Mouse (Mus musculus) layer of hippocampus, adult 2 months (tissue): ENCODE results near the gene Olfr172. TPM values are rescaled to one million over a fixed set of nuclear protein-coding genes. Genes with fewer than 3 reads are reported as not detected.

Experiments
- DNase-seq, 2 experiments: peaks; one replicate each; pipeline ENCODE4 v3.0.0; 2022; ENCODE audit warnings: low spot score in 2 of 2
- H3K27ac ChIP-seq: fragments of 200-600 bp; 2 replicates; pipeline ENCODE4 v1.8.1; 2022
- H3K4me3 ChIP-seq: fragments of 200-600 bp; 2 replicates; pipeline ENCODE4 v1.8.1; 2022; ENCODE audit warnings: mild to moderate bottlenecking
- CTCF ChIP-seq: fragments of 200-600 bp; conservative IDR thresholded peaks from 2 replicates; pipeline ENCODE4 v1.8.1; 2022; ENCODE audit warnings: antibody characterized with exemption, mild to moderate bottlenecking, moderate library complexity
- long read RNA-seq, 2 experiments: library from polyadenylated mRNA; stranded (forward); transcript quantifications; one replicate each; pipeline ENCODE4 v2.0.0; 2021; ENCODE audit warnings: borderline mapping rate in 2 of 2
- total RNA-seq, 2 experiments: library from RNA; stranded (reverse); gene quantifications; 2 replicates each; pipeline ENCODE4 v1.2.3; 2021

Olfr172 gene
- not detected for total RNA-seq
- long read RNA-seq, experiment 1: 0 reads
- long read RNA-seq, experiment 2: 0 reads

- H3K4me3 ChIP-seq: no peak within 1 kb of the TSS
- no peak for DNase-seq
- no peak within 1 kb of the TSS for H3K27ac ChIP-seq
- TF ChIP-seq CTCF: no peak
Observed at GRCm38 (mm10) chr16:58763076-58763475, at the start of gene Olfr172. Gene Olfr172 (minus strand): TSS chr16:58763176.

- TF ChIP-seq CTCF: no peak
- H3K27ac ChIP-seq: no peak within 1 kb of the TSS
- no peak within 1 kb of the TSS for H3K4me3 ChIP-seq
- DNase-seq: no peak
Observed at GRCm38 (mm10) chr16:58800168-58800567, 37.2 kb upstream of the Olfr172 start, which contains the start of gene Olfr173. Gene Olfr173 (minus strand): TSS chr16:58800268.

- Histone ChIP-seq H3K4me3 (no peak overlapping the region), H3K27ac (no peak overlapping the region)
- no peak for DNase-seq
- TF ChIP-seq CTCF: no peak
Observed at GRCm38 (mm10) chr16:58756191-58756590, 6.8 kb downstream of the Olfr172 start.

GRCm38 (mm10) chr16:58751314-58751713 is 11.7 kb downstream of the Olfr172 start:
- DNase-seq: no peak
- no peak overlapping the region for H3K27ac ChIP-seq
- no peak overlapping the region for H3K4me3 ChIP-seq
- TF ChIP-seq CTCF: peak; percentile 77

- Histone ChIP-seq H3K27ac (no peak overlapping the region), H3K4me3 (no peak overlapping the region)
- TF ChIP-seq CTCF: no peak
- no peak for DNase-seq
Observed at GRCm38 (mm10) chr16:58746715-58747114, 16.3 kb downstream of the Olfr172 start.

GRCm38 (mm10) chr16:58740751-58741150 is 22.2 kb downstream of the Olfr172 start:
- Histone ChIP-seq H3K27ac (no peak overlapping the region), H3K4me3 (no peak overlapping the region)
- no peak for DNase-seq
- no peak for TF ChIP-seq CTCF

- TF ChIP-seq CTCF: no peak
Observed at GRCm38 (mm10) chr16:58738800-58739199, 24.2 kb downstream of the Olfr172 start.

GRCm38 (mm10) chr16:58738205-58738604 is 24.8 kb downstream of the Olfr172 start:
- TF ChIP-seq CTCF: peak; percentile 62
- no peak overlapping the region for H3K27ac ChIP-seq
- no peak overlapping the region for H3K4me3 ChIP-seq
- no peak for DNase-seq

More at GRCm38 (mm10) chr16:58738800-58739199, 24.2 kb downstream of the Olfr172 start:
- no peak overlapping the region for H3K27ac ChIP-seq
- H3K4me3 ChIP-seq: no peak overlapping the region
- no peak for DNase-seq

- no peak for TF ChIP-seq CTCF
- peak overlapping the region; percentile 92 for H3K27ac ChIP-seq
- DNase-seq: peak in 1 of 2 experiments; percentile 17
- peak overlapping the region; percentile 82 for H3K4me3 ChIP-seq
Observed at GRCm38 (mm10) chr16:58728176-58728671, 34.8 kb downstream of the Olfr172 start.

- Histone ChIP-seq H3K4me3 (peak within 1 kb of the TSS; percentile 82), H3K27ac (peak within 1 kb of the TSS; percentile 92)
- DNase-seq: peak; percentile 95 to 97
- no peak for TF ChIP-seq CTCF
Observed at GRCm38 (mm10) chr16:58727477-58728131, 35.4 kb downstream of the Olfr172 start, which contains the start of gene Cldnd1. Gene Cldnd1 (plus strand): TSS chr16:58727910.

GRCm38 (mm10) chr16:58726680-58727476 is 36.1 kb downstream of the Olfr172 start:
- TF ChIP-seq CTCF: no peak
- peak overlapping the region; percentile 82 for H3K4me3 ChIP-seq
- no peak for DNase-seq
- no peak overlapping the region for H3K27ac ChIP-seq

- no peak for DNase-seq
- no peak for TF ChIP-seq CTCF
- no peak overlapping the region for H3K4me3 ChIP-seq
- H3K27ac ChIP-seq: no peak overlapping the region
Observed at GRCm38 (mm10) chr16:58722292-58722691, 40.7 kb downstream of the Olfr172 start.

GRCm38 (mm10) chr16:58718666-58719120 is 44.3 kb downstream of the Olfr172 start, which contains the start of gene Gpr15:
Gene Gpr15 (minus strand): TSS chr16:58719070.
- no peak within 1 kb of the TSS for H3K4me3 ChIP-seq
- H3K27ac ChIP-seq: no peak within 1 kb of the TSS
- no peak for DNase-seq
- TF ChIP-seq CTCF: no peak
